Mouse (Mus musculus) cortical plate, adult 2 months (tissue): ENCODE data around the gene Psmc3ip.

Experiments
- CTCF ChIP-seq: fragments of 200-500 bp; IDR thresholded peaks from 2 replicates; pipeline ENCODE4 v1.5.1; 2011; ENCODE audit warnings: mild to moderate bottlenecking, control low read depth, low read length; ENCODE audit not compliant: insufficient read depth; ENCODE audit errors: extremely low read depth
- POLR2A ChIP-seq: fragments of 200-500 bp; IDR thresholded peaks from 2 replicates; pipeline ENCODE4 v1.6.1; 2011; ENCODE audit warnings: mild to moderate bottlenecking, low read length, control low read depth; ENCODE audit not compliant: insufficient read depth; ENCODE audit errors: extremely low read depth

DNA sequence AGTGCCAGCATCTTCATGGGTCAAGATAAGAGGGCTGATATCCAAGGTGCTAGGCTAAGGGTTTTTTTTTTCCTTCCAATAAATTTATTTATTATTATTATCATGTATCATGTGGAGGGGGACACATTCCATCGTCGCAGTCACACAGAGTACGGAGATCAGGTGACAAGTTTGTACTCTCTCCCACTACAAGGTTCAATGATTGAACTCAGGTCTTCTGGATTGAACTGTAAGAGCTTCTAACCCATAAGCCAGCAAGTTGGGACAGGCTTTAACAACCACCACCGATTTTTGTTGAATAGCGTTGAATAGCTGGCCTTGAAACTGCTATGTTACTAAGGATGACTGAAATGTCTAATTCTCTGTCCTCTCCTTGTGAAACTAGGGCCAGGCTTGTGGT lies 14.8 kb downstream of the Psmc3ip start:
- TF ChIP-seq POLR2A = no peak
- no peak for TF ChIP-seq CTCF
